Comparison of ENCODE assay signal across 10 mouse cellular contexts in genomic region chr3:129614216-129614615, GRCm38 (mm10).
DNase-seq lines count a peak whose midpoint lies in the region; ATAC-seq and TF ChIP-seq lines count a peak whose summit lies in the region.
"Had no signal": no experiment of that assay in that cellular context is flagged by ENCODE, and none has a peak within 500 bp of the region (broad histone marks: within the 10 kb centered on the region; RNA-seq: fewer than 3 reads in every experiment).

No protein-coding gene starts in this region.

- no peak for TF ChIP-seq POLR2A in heart, adult 2 months (IDR thresholded peaks at IDR 0.05; ENCODE audit: insufficient read depth, low read depth, low read length)

- TF ChIP-seq EP300 in heart, postnatal 0 days (IDR thresholded peaks at IDR 0.05; ENCODE audit: low read depth), result no peak
- TF ChIP-seq EP300 in heart, adult 2 months (IDR thresholded peaks at IDR 0.05; ENCODE audit: insufficient read depth, low read depth, low read length), result no peak

- no peak for DNase-seq in heart, postnatal 0 days (ENCODE audit: low spot score)
- no peak for DNase-seq in heart, adult 2 months
- DNase-seq in cerebellum, adult 9-11 months, result peak; percentile 38
- peak; percentile 42 for DNase-seq in kidney, adult 9 months
- DNase-seq in lung, postnatal 14 days, result no peak
- DNase-seq in adrenal gland, postnatal 14 days, result no peak
- DNase-seq in spleen, postnatal 4 days (ENCODE audit: low spot score in 2 of 2), result no peak

- H3K4me2 ChIP-seq in heart, postnatal 0 days (ENCODE audit: low read depth, low read length), result no peak overlapping the region

- H3K27me3 ChIP-seq in heart, postnatal 0 days (ENCODE audit: control insufficient read depth, insufficient read depth, low read length), result peaks cover 29% of the 10 kb centered on the region; the same call in 1 of the 2 replicates
- peaks cover 2% of the 10 kb centered on the region; the same call in 1 of the 2 replicates for H3K27me3 ChIP-seq in heart, adult 2 months (ENCODE audit: control insufficient read depth, insufficient read depth, low read length)

- H3K79me2 ChIP-seq in heart, adult 2 months (replicated peaks; ENCODE audit: control insufficient read depth, insufficient read depth, low read length), result no peaks in the 10 kb centered on the region

- H3K4me3 ChIP-seq in heart, postnatal 0 days (ENCODE audit: low read depth, low read length), result no peak overlapping the region
- H3K4me3 ChIP-seq in heart, adult 2 months, result no peak overlapping the region

- 65% methylated on average over 2 of the region's 2 CpGs for WGBS in heart, postnatal 0 days
- WGBS in heart, adult 2 months, result 37% methylated on average over 2 of the region's 2 CpGs

- peaks cover 10% of the 10 kb centered on the region for H3K4me1 ChIP-seq in heart, postnatal 0 days (ENCODE audit: control insufficient read depth, insufficient read depth)
- H3K4me1 ChIP-seq in heart, adult 2 months (ENCODE audit: control insufficient read depth, insufficient read depth, low read length), result peaks cover 2% of the 10 kb centered on the region

- no peak overlapping the region for H3K9ac ChIP-seq in heart, postnatal 0 days (replicated peaks; ENCODE audit: low read depth, low read length)
- H3K9ac ChIP-seq in heart, adult 2 months (ENCODE audit: low read depth, low read length), result no peak overlapping the region
- H3K9ac ChIP-seq: liver, embryonic 14.5 days had no signal

- no peaks in the 10 kb centered on the region for H3K36me3 ChIP-seq in heart, postnatal 0 days (replicated peaks; ENCODE audit: control insufficient read depth, insufficient read depth, low read length)
- no peaks in the 10 kb centered on the region for H3K36me3 ChIP-seq in heart, adult 2 months (ENCODE audit: control insufficient read depth, insufficient read depth, low read length)

- TF ChIP-seq CTCF in heart, postnatal 0 days (IDR thresholded peaks at IDR 0.05; ENCODE audit: low read depth), result no peak
- no peak for TF ChIP-seq CTCF in heart, adult 2 months (IDR thresholded peaks at IDR 0.05)

- peak; percentile 49 for ATAC-seq in heart, postnatal 0 days (ENCODE audit: insufficient read depth, low read depth)
- peak; percentile 3; the same call in 1 of the 2 replicates for ATAC-seq in monocyte, adult 5-6 weeks (replicated peaks; ENCODE audit: insufficient number of reproducible peaks, low FRiP score, low TSS enrichment, poor library complexity, severe bottlenecking)
- ATAC-seq: hindbrain, embryonic 16.5 days had no signal

- no peaks in the 10 kb centered on the region for H3K9me3 ChIP-seq in heart, postnatal 0 days (replicated peaks; ENCODE audit: control insufficient read depth, low read length)

- intact Hi-C loops in heart, adult 2 months (cut with DNase I), result no loop called here

- H3K27ac ChIP-seq in heart, postnatal 0 days (ENCODE audit: low read depth), result no peak overlapping the region
- no peak overlapping the region for H3K27ac ChIP-seq in heart, adult 2 months
- H3K27ac ChIP-seq: liver, embryonic 14.5 days had no signal

Comparison
In these comparisons a context has a peak if more than half of its experiments do, and no peak if none do; other contexts are left out.
1. DNase-seq: peak in cerebellum, adult 9-11 months (single experiment) and kidney, adult 9 months (single experiment); none in heart, postnatal 0 days (single experiment), heart, adult 2 months (0 of 2), lung, postnatal 14 days (single experiment), adrenal gland, postnatal 14 days (single experiment) and spleen, postnatal 4 days (0 of 2).